Mouse (Mus musculus) E14TG2a.4 (cell line): ENCODE data around the gene Rtn2.

Experiments
- H3K27me3 ChIP-seq: 2 replicates; pipeline ENCODE4 v1.6.1; 2014; ENCODE audit warnings: low read length, control low read depth; ENCODE audit not compliant: insufficient read depth
- H3K36me3 ChIP-seq: 2 replicates; pipeline ENCODE4 v1.6.1; 2014; ENCODE audit warnings: low read length, control low read depth; ENCODE audit not compliant: insufficient read depth
- H3K4me1 ChIP-seq: replicated peaks from 2 replicates; pipeline ENCODE4 v1.6.1; 2014; ENCODE audit warnings: low read depth, low read length, control low read depth
- H3K4me3 ChIP-seq: replicated peaks from 2 replicates; pipeline ENCODE4 v1.5.1; 2014; ENCODE audit warnings: mild to moderate bottlenecking, low read length
- H3K9me3 ChIP-seq: 2 replicates; pipeline ENCODE4 v1.6.1; 2014; ENCODE audit warnings: low read length, control low read depth
- CTCF ChIP-seq: conservative IDR thresholded peaks from 2 replicates; pipeline ENCODE4 v1.5.1; 2014; ENCODE audit warnings: low read length
- NANOG ChIP-seq: IDR thresholded peaks from 2 replicates; pipeline ENCODE4 v1.6.1; 2014; ENCODE audit warnings: borderline replicate concordance, low read length, mixed read lengths
- POU5F1 ChIP-seq: IDR thresholded peaks from 2 replicates; pipeline ENCODE4 v1.6.1; 2014; ENCODE audit warnings: low read length, borderline replicate concordance

Gene Rtn2

DNA sequence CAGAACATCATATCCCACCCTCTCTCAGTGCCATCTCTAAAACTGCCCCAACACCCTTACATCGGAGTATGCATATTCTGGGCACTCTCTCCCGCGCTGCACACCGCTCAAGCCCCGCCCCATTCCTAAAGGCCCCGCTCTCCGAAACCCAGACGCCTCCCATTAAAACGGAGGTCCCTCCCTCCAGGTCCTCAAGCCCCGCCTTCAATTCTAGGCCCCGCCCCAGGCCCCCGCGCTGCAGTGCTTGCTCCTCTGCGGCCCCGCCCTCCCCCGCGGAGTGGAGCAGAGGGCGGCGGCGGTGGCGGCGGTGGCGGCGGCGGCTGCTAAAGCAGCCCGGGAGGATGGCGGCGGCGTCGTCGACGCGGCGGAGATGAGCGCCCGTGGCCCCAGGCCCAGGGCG lies at the start of gene Rtn2:
TSS of gene Rtn2 (plus strand) at position 240 of the 400 bp plus-strand sequence.
- Histone ChIP-seq H3K4me1 (peaks cover 47% of the 10 kb centered on the region), H3K27me3 (peaks cover 35% of the 10 kb centered on the region), H3K9me3 (no peaks in the 10 kb centered on the region), H3K36me3 (no peaks in the 10 kb centered on the region), H3K4me3 (peak within 1 kb of the TSS; percentile 94)
- TF ChIP-seq NANOG (no peak), CTCF (no peak), POU5F1 (no peak)

DNA sequence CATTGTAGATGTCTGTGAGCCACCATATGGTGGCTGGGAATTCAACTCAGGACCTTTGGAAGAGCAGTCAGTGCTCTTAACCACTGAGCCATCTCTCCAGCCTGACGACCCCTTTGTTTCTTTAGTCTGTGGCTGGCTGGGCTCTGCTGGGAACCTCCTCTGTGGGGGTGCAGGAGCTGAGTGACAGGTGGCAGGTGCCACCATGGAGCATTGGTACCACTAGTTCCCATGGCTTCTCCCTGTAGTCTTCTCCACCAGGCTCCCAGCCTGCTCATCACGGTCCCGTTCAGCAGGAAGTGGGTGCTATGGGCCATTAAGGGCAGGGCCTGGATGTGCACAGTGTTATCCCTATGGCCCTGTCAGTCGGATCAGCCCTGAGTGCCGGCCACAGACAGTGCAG lies 47.8 kb upstream of the Rtn2 start:
- Histone ChIP-seq H3K36me3 (peaks cover 40% of the 10 kb centered on the region), H3K27me3 (no peaks in the 10 kb centered on the region), H3K4me3 (no peak overlapping the region), H3K4me1 (peaks cover 86% of the 10 kb centered on the region), H3K9me3 (no peaks in the 10 kb centered on the region)
- TF ChIP-seq CTCF (no peak), POU5F1 (no peak), NANOG (no peak)

DNA sequence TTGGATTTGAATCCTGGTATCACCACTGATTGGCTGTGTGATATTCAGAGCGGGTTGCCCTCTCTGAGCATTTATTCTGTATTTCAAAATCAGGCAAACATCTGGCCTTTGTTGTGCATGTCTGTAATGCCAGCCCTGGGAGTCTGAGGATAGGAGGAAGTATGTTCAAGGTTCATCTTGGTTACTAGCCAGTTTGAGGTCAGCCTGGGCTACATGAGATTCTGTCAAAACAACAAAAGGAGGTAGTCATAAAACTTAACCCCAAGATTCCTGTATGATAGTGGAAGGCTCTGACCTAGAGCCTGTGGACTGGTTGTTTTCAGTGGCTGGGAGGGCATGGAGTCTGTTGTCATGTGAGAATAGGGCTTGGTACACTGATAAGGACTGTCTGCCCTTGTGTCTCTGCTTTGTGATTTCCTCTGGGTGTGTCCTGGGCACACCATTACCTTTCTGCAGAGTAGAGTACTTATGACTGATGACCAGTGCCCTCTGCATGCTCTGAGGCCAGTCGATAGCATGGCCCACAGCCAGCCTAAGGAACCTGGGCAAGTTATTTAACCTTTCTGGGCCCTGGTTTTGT lies 47.2 kb upstream of the Rtn2 start:
- Histone ChIP-seq H3K4me1 (peaks cover 86% of the 10 kb centered on the region), H3K27me3 (no peaks in the 10 kb centered on the region), H3K36me3 (peaks cover 36% of the 10 kb centered on the region), H3K9me3 (no peaks in the 10 kb centered on the region), H3K4me3 (no peak overlapping the region)
- TF ChIP-seq CTCF (no peak), POU5F1 (no peak), NANOG (no peak)

DNA sequence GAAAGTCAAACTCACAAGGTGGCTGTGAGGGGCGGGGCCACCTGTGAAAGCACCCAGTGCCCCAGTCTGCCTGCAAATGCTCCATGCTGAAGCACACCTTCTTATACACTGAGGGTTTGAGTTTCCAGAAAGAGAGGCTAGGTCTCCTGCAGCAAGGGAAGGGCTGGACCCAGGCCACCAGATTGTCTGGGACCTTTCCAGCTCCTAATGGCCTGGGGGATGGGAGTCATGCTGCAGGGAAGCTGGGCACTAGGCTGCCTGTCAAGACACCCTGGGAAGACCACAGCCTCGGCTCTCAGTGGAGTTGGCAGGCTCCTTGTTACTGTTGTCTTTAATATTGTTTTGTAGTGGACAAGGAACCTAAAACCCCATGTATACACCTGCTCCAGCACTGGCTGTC lies 46.0 kb upstream of the Rtn2 start:
- peaks cover 86% of the 10 kb centered on the region for H3K4me1 ChIP-seq
- H3K36me3 ChIP-seq, result peaks cover 30% of the 10 kb centered on the region
- no peaks in the 10 kb centered on the region for H3K9me3 ChIP-seq
- TF ChIP-seq POU5F1, result no peak
- TF ChIP-seq CTCF, result no peak
- no peak for TF ChIP-seq NANOG
- no peaks in the 10 kb centered on the region for H3K27me3 ChIP-seq
- H3K4me3 ChIP-seq, result no peak overlapping the region

DNA sequence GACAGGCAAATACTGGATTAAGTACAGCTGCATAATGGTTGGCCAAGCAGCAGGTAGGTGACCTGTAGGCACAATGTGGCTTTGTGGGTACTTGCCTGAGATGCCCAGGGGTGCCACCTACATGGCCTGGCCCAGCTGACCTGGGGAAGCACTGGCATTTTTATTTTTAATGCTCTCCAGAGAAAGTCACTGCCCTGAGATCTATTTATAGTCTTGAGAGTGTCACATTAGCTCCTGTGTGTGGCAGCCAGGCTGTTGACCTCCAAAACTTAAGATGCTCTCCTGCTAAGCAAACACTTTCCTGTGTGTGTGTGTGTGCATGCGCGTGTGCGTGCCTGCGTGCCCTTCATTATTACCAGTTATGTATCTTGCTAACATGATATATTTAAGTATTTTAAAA lies 44.1 kb upstream of the Rtn2 start:
- Histone ChIP-seq H3K9me3 (no peaks in the 10 kb centered on the region), H3K27me3 (no peaks in the 10 kb centered on the region), H3K36me3 (peaks cover 12% of the 10 kb centered on the region; the same call in 1 of the 2 replicates), H3K4me1 (peaks cover 78% of the 10 kb centered on the region), H3K4me3 (no peak overlapping the region)
- no peak for TF ChIP-seq POU5F1
- TF ChIP-seq NANOG, result no peak
- no peak for TF ChIP-seq CTCF

DNA sequence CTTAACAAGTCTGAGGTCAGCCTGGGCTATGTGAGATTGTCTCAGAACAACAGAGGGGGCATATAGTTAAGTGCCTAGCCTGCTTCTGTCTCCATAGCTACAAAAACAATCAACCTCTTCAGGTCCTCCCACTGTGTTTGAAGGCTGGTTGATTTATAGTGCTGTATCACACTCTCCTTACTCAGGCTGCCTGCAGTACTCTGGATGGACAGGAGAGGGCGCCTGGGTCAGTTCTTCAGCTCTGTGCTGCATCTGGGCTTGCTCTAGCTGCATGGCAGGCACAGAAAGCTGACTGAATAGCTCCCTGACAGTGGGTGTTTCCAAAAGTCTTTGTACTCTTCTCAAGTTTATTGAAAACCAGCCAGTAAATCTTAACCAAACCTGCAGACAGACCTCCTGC lies 43.0 kb upstream of the Rtn2 start:
- Histone ChIP-seq H3K4me3 (no peak overlapping the region), H3K4me1 (peaks cover 86% of the 10 kb centered on the region), H3K9me3 (no peaks in the 10 kb centered on the region), H3K36me3 (peaks cover 16% of the 10 kb centered on the region), H3K27me3 (no peaks in the 10 kb centered on the region)
- TF ChIP-seq NANOG (no peak), CTCF (peak; percentile 84)

DNA sequence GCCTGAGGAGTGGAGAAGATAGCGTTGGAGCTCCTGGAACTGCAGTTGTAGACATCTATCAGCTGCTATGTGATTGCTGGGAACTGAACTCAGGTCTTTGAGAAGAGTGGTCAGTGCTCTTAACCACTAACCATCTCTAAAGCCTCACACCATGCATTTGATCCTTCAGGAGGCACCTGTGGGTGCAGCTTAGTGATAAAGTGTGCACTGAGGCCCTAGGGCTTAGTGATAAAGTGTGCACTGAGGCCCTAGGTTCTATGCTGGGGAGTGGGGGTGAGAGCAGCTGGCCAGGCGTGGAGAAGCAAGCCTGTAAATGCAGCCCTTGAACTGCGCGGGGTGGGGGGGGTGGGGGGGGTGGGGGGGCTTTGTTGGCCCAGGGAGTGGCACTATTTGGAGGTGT lies 42.4 kb upstream of the Rtn2 start:
- Histone ChIP-seq H3K4me1 (peaks cover 87% of the 10 kb centered on the region), H3K4me3 (no peak overlapping the region), H3K9me3 (no peaks in the 10 kb centered on the region), H3K36me3 (peaks cover 17% of the 10 kb centered on the region), H3K27me3 (no peaks in the 10 kb centered on the region)
- no peak for TF ChIP-seq CTCF

DNA sequence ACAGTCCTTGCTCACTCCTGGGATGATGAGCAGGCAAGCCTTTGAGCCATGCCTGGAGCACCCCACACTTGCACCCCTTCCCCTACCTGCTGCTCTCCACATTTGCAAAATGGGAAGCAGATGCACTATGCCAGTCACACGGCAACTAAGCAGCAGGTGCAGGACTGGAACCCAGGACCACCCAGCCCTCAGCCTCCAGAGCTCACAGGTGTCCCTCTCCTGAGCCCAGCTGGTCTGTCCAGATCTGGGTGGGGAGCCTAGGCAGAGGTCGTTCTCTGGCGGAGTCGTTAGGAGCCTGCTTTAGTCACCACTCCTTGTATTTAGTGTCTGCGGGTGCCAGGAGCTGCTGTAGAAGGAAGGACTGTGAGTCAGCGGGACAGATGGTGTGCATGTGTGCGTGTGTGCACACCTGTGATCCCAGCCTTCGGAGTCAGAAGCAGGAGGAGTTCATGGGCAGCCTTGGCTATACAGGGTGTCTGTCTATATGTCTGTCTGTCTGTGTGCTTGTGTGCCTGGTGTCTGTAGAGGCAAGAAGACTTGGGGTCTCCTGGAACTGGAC lies 41.4 kb upstream of the Rtn2 start:
- H3K4me1 ChIP-seq, result peaks cover 87% of the 10 kb centered on the region
- TF ChIP-seq POU5F1, result no peak
- no peak for TF ChIP-seq CTCF
- no peak for TF ChIP-seq NANOG
- H3K36me3 ChIP-seq, result peaks cover 26% of the 10 kb centered on the region
- H3K27me3 ChIP-seq, result no peaks in the 10 kb centered on the region
- H3K4me3 ChIP-seq, result 0 out of 2 replicates have a peak overlapping the region, but pooled peaks have one; percentile 20
- H3K9me3 ChIP-seq, result no peaks in the 10 kb centered on the region

DNA sequence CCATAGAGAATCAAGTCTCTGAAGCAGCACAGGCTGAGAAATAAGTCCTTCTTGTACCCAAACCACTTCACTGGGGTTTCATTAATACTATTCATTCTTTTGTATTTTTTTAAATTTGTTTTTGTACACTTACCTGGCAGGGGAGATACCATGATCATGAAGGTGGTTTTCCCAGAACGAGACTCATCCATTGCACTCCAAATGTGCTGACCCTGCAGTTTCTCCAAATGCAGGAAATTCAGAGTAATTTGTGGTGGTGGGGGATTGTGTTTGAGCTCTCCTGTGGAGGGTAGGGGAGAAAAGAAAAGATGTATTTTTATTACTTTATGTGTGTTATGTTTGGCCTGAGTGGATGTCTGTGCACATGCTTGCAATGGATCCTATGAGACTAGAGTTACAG lies 40.4 kb upstream of the Rtn2 start:
- H3K9me3 ChIP-seq, result no peaks in the 10 kb centered on the region
- no peak for TF ChIP-seq CTCF
- no peak for TF ChIP-seq POU5F1
- no peak for TF ChIP-seq NANOG
- no peak overlapping the region for H3K4me3 ChIP-seq
- peaks cover 33% of the 10 kb centered on the region for H3K36me3 ChIP-seq
- H3K27me3 ChIP-seq, result no peaks in the 10 kb centered on the region
- peaks cover 83% of the 10 kb centered on the region for H3K4me1 ChIP-seq
